Mouse (Mus musculus) lung, postnatal 36 days (tissue): ENCODE measurements around the gene Ces1d.

Source experiments
- DNase-seq: peaks from one replicate; pipeline ENCODE4 v3.0.0; 2022; ENCODE audit warnings: mixed read lengths

Gene Ces1d

GRCm38 (mm10) chr8:93132196-93132595 is 65.4 kb downstream of the Ces1d start:
- DNase-seq = no peak

- no peak for DNase-seq
Measured at GRCm38 (mm10) chr8:93131233-93131980, 66.2 kb downstream of the Ces1d start, which contains the start of gene Ces1c. Gene Ces1c (minus strand): TSS chr8:93131283.

- peak; percentile 54 for DNase-seq
Measured at GRCm38 (mm10) chr8:93126476-93126875, 71.2 kb downstream of the Ces1d start.

- no peak for DNase-seq
Measured at GRCm38 (mm10) chr8:93122005-93122404, 75.6 kb downstream of the Ces1d start.
